Comparison of ENCODE assay signal across 8 mouse cellular contexts in genomic region chr11:62550727-62551225, GRCm38 (mm10). TPM values are rescaled to one million over a fixed set of nuclear protein-coding genes. Genes with fewer than 3 reads are reported as not detected.
DNase-seq lines count a peak whose midpoint lies in the region; ATAC-seq lines count a peak whose summit lies in the region.

Gene Ubb (plus strand): TSS chr11:62551171.

- ATAC-seq in megakaryocyte progenitor cell, adult 5-6 weeks (replicated peaks; ENCODE audit: poor library complexity), result peak; percentile 75

- peak; percentile 99 for DNase-seq in adipocyte (ENCODE audit: low spot score)
- DNase-seq in embryo, embryonic 10 days (ENCODE audit: low spot score), result peak; percentile 100
- peak; percentile 99 for DNase-seq in gastrocnemius, postnatal 10 days
- peak; percentile 100 for DNase-seq in induced T-regulatory cell, adult 2 months (ENCODE audit: low read depth)
- DNase-seq in left cerebral cortex, adult 9 months (ENCODE audit: low spot score in 2 of 2), result peak; percentile 98 to 99
- DNase-seq in right cerebral cortex, postnatal 14 days, result peak; percentile 100
- DNase-seq in urinary bladder, postnatal 36 days (ENCODE audit: low spot score in 2 of 2), result peak; percentile 95 to 99

RNA-seq across cellular contexts. Expression of gene Ubb, which starts in this region (rescaled TPM):
- 1,000 to 10,000 TPM; 1,047 to 1,133 TPM for total RNA-seq in gastrocnemius, postnatal 10 days (2021)
- total RNA-seq in megakaryocyte progenitor cell, adult 5-6 weeks (2015), result 1,569 and 1,579 TPM in 2 replicates
- total RNA-seq in megakaryocyte progenitor cell, adult 5-6 weeks (2017), result 1,004 and 1,153 TPM in 2 replicates

Comparison
In these comparisons a context has a peak if more than half of its experiments do, and no peak if none do; other contexts are left out.
1. Peak in every context shown above with its lines: DNase-seq and ATAC-seq.